Mouse (Mus musculus) cerebellum, adult (tissue): Measurements from ENCODE around the gene Rilpl1.
"Not testable (repeated sequence)": the region's sequence is repeated elsewhere in the genome, so short reads cannot be mapped to it uniquely, and the experiment has no call there.

ENCODE experiments used
- ATAC-seq: cut with Nextera tagmentation; 2 replicates; pipeline ENCODE4 v1.9.2; 2017; ENCODE audit warnings: mild to moderate bottlenecking, moderate library complexity, mixed read lengths; ENCODE audit not compliant: insufficient number of reproducible peaks, low FRiP score, low TSS enrichment

Rilpl1 gene

DNA sequence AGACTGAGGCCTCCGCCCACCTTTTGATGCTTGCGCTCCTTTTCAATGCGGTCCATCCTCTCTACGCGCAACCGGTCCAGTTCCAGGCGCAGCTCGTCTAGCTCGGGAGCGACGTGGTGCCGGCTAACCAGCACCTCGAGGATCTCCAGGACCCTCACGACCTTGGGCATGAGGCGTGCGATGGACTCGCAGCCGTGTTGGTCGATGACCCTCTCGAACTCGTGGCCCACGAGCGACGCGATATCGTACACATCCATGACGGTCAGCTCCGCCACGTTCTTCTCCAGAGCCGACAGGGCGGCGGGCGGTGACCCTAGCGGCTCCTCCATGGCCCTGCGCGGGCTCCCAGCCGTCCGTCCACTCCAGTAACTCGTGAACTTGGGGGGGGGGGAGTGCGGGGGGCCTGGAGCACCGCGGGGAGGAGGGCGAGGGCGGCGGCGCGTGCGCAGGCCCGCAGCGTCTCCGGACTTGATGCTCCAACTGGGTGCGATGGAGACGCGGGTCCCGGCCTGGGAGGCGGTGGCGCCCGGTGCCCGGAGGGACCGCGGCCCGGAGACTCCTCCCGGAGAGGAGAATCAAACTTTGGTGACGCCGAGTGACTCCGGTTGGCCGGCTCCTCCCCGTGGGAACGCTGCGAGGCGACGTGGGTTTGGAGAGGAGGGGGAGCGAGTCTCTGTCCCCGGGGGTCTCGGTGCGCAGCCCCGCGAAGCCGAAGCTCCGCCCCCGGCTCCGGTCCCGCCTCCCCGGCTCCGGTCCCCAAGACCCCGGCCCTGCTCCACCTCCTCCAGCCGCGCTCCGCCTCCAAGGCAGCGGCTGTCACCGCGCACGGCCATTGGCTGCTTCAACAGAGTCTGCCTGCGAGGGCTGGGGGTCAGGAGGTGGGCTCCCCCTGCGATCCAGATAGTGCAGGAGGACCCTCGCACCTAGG lies at the start of gene Rilpl1:
TSS of gene Rilpl1 (minus strand) at position 737 of the 928 bp plus-strand sequence.
- ATAC-seq, result peak; percentile 56; the same call in 1 of the 2 replicates

DNA sequence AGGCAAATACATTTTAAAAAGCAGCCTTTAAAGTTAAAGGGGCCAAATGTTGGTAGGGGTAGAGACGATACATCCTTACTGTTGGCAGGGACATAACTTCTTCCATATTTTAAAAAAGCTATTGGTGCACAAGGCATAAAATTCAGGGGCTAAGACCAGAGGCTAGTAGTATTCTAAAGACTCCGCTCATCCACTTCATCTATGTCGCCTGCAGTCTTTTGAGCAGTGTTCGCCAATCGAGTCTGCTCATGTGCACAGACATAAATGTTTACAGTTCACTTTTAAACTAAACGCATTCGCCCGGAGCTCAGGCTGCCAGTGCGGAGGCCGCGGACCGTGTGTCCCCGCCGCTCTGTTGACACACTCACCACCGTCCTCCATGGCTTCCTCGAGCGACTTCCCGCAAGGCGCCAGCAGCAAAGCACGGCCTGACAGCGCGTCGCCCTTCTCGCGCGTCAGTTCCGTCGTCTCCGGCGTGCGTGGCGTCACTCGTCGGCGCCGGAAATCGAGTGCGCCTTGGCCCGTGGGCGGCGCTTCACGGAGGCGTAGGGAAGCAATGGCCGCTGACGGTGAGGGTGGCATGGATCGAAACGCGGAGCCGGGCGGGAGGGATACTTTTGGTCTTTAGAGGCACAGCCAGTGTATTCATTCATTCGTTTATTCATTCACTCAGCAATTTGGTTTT lies 47.6 kb upstream of the Rilpl1 start, which contains the start of the genes Eif2b1 and Gtf2h3:
TSS of gene Eif2b1 (minus strand) at position 499 of the 685 bp plus-strand sequence.
TSS of gene Gtf2h3 (plus strand) at position 508 of the 685 bp plus-strand sequence.
- peak; percentile 90; the same call in 1 of the 2 replicates for ATAC-seq

GRCm38 (mm10) chr5:124575467-124575866 lies 44.3 kb upstream of the Rilpl1 start:
- ATAC-seq, result no peak

- ATAC-seq, result peak; percentile 36; the same call in 1 of the 2 replicates
These were observed 39.9 kb upstream of the Rilpl1 start for GRCm38 (mm10) chr5:124571068-124571467.

- ATAC-seq, result no peak
These were observed 24.0 kb upstream of the Rilpl1 start for GRCm38 (mm10) chr5:124555145-124555544.

DNA sequence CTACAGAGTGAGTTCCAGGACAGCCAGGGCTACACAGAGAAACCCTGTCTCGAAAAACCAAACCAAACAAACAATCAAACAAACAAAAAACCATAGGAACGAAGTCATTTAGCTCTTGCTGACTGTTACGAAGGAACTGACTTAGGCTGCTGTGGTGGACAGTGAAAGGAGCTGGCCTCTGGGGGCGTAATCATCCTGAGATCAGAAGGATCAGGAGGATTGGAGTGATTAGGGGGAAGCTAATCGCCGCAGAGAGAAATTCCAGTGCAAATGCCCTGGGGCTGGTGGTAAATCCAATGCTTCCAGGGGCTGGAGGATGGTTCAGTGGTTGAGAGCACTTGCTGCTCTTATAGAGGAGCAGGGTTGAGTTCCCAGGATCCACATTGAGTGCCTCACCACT lies 22.4 kb upstream of the Rilpl1 start:
- no peak for ATAC-seq

DNA sequence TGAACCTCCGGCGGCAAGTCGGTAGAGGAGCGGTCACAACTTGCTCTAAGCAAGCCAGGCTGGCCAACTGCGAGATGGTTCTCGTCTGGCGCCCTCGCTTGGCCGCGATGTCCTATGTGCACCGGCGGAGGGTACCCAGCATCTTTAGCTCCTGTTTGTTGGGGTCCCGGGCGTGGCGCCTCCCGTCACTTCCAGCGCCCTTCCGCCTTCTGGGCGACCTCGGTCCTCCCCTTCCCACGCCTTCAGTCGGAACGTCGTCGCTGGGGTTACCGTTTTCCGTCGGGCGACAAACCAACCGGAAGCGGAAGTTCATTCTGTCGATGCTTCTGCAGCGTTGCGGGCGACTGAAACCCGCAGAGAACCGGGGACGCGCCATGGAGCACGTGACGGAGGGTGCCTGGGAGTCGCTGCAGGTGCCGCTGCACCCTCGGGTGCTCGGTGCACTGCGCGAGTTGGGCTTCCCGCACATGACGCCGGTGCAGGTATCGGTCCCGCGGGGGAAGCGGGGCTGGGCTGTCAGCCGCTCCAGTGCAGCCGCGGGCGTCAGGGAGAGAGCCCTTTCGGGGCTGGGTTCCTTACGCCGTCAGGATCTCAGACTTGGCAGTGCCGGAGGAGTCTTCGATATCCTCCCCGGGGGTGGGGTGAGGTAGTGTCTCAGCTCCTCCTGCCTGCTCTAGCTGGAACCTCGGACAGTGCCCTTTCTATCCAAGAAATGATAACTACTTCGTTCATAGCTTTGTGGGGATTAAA lies 21.5 kb upstream of the Rilpl1 start, which contains the start of gene Ddx55:
TSS of gene Ddx55 (plus strand) at position 307 of the 750 bp plus-strand sequence.
- peak; percentile 82; the same call in 1 of the 2 replicates for ATAC-seq

DNA sequence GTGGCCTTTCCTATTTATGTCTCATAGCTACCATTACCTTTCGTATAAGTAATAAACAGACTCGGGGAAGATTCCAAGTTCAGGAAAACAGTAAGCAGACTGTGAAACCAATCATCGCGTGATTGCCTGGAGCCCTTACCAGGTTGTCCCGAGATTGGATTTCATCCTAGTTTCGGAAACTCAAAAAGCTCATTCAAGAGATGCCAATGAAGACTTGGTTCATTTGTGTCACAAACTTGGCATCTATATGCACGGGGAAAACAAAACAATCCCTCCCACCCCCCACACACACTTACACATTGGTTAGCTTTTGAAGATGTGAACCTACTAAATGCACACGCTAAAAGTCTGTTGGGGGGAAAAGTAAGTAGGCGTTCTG lies 20.9 kb upstream of the Rilpl1 start:
- no peak for ATAC-seq

GRCm38 (mm10) chr5:124551349-124552093 lies 20.3 kb upstream of the Rilpl1 start:
- not testable (repeated sequence) for ATAC-seq

DNA sequence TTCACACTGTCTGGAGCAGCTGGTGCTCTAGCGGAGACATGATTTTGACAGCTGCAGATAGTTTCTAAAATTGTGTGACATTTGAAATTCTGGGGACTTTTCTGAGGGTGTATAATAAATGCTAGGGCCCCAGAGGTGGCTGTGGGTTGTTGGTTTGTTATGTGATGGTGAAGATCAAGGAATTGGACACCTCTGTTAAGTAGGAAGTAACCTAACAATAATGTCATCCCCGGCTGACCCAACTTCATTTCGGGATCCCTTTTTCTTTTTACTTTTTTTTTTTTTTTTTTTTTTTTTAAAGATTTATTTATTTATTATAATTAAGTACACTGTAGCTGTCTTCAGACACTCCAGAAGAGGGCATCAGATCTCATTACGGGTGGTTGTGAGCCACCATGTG lies 19.5 kb upstream of the Rilpl1 start:
- not testable (repeated sequence) for ATAC-seq

- no peak for ATAC-seq
These were observed 10.4 kb upstream of the Rilpl1 start for GRCm38 (mm10) chr5:124541602-124541973.

DNA sequence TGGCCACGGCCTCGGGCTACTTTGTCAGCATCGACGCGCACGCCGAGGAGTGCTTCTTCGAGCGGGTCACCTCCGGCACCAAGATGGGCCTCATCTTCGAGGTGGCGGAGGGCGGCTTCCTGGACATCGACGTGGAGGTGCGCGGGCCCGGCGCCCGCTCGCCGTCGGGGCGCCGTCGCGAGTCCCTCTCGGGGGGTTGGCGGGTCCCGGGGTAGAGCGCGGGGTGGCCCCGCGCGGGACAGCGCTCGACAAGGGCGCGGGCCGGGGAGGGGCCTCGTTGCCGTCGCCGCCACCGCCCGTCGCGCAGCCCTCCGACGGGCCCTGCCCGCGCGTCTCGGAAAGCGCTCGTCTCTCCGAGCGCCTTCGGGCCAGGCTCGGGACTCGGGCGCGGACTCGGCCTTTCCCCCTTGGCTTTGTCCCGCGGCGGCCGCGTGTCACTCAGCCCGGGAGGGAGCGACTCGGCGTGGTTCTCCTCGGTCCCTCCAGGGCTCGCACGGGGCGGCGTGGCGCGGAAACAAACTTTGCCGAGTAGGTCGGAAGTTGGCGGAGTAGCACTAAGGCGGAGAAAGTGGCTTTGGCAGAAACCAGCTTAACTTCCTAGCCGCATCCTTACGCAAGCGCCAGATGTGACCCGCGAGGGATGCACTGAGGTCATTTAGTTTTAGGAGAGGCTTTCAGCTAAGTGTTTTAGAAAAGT lies 9.9 kb upstream of the Rilpl1 start:
- peak; percentile 50; the same call in 1 of the 2 replicates for ATAC-seq

GRCm38 (mm10) chr5:124540383-124540786 lies 9.2 kb upstream of the Rilpl1 start, which contains the start of gene Tmed2:
TSS of gene Tmed2 (plus strand) at chr5:124540695.
- ATAC-seq, result peak; percentile 93

GRCm38 (mm10) chr5:124539905-124540304 lies 8.7 kb upstream of the Rilpl1 start:
- no peak for ATAC-seq

DNA sequence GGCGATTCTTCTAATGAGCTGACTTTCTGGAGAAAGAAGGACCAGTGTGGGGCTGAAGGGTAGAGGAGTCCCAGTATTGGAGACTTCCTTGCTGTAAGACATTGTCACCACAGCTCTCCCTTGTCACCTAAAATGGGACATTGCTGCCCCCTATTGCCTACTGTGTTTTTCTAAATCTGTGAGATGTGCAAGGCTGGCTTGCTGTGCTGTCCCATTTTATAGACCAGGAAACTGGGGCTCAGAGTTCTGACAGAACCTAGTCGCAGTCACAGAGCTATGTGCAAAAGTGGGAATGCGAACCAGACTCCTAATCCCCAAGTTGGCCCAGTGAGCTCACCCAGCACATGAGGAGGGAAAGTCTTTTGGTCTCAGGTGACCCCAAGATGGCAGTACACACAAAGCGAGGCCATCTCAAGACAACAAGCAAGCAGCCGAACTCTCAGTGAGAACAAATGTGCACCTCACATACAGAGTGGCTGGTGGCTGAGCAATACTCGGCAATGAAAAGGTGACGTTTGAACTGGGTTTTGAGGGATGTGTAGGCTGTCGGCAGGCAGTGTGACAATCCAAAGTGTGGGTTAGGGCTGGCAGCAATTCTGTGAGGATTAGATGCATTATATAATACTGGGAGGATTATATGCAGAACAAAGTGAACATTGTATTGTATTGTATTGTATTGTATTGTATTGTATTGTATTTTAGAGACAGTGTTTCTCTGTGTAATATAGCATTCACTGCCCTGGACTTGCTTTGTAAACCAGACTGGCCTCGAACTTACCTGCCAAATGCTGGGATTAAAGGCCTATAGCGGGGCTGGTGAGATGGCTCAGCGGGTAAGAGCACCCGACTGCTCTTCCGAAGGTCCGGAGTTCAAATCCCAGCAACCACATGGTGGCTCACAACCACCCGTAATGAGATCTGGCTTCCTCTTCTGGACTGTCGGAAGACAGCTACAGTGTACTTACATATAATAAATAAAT lies 7.9 kb upstream of the Rilpl1 start:
- ATAC-seq, result no peak

DNA sequence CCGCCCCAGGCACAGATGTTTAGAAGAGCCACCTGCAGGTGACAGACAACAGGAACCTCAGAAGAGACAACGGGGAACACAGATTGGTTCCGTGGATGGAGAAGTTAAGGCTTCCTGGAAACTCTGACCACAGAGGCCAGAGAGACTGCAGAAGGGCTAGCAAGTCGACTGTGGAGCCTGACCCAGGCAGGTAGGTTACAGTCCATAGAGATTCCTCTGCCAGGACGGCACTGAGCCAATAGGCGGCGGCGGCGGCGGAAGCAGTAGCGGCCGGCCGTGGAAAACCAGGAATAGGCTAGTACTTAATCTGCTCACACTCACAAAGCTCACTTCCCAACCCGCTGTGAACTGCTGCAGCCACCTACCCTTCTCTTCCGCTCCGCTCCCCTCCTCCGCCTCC lies 5.6 kb upstream of the Rilpl1 start:
- ATAC-seq, result no peak

GRCm38 (mm10) chr5:124535016-124535415 lies 3.8 kb upstream of the Rilpl1 start:
- ATAC-seq, result no peak

DNA sequence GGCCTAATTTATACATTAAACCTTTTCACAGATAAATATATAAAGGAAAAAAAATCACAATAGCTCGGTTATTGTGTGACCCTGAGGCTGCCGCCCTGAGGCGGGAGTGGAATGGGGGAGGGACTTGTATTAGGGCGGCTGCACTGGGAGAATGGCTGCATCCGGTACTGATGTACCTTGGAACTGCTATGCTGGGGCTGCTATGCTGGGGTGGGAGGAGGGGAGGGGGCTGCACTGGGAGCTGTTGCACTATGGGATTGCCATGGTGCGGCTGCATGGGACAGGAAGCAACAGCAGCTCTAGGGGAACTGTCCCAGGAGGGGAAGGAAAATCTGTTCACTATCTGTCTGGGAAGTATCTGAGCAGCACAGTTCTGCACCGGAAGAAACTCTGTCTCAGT lies 1.3 kb upstream of the Rilpl1 start:
- no peak for ATAC-seq
